Mouse (Mus musculus) gonadal fat pad, adult 2 months (tissue): ENCODE measurements around the gene Tnxb. TPM values are rescaled to one million over a fixed set of nuclear protein-coding genes. Genes with fewer than 3 reads are reported as not detected.

Source experiments
- DNase-seq: peaks from one replicate; pipeline ENCODE4 v3.0.0-alpha.2; 2012; ENCODE audit warnings: low read depth
- polyA plus RNA-seq: library from polyadenylated mRNA; depleted of rRNA; stranded (reverse); fragments of >200 nt; gene quantifications from 2 replicates; pipeline ENCODE4 v1.2.3, GENCODE M21; 2012; rRNA removed

The Tnxb gene
- polyA plus RNA-seq, result 34.9 and 42.7 TPM in 2 replicates

- no peak for DNase-seq
Measured at GRCm38 (mm10) chr17:34670235-34670634, at the start of gene Tnxb. Gene Tnxb (plus strand): TSS chr17:34670535.

- DNase-seq, result no peak
Measured at GRCm38 (mm10) chr17:34621006-34621405, 49.3 kb upstream of the Tnxb start.

- DNase-seq, result no peak
Measured at GRCm38 (mm10) chr17:34623161-34623560, 47.2 kb upstream of the Tnxb start.

GRCm38 (mm10) chr17:34624981-34625380 is 45.4 kb upstream of the Tnxb start:
- no peak for DNase-seq

- DNase-seq, result no peak
Measured at GRCm38 (mm10) chr17:34626062-34626772, 44.1 kb upstream of the Tnxb start.

GRCm38 (mm10) chr17:34626773-34627092 is 43.6 kb upstream of the Tnxb start:
- DNase-seq, result no peak

- no peak for DNase-seq
Measured at GRCm38 (mm10) chr17:34627093-34627942, 43.0 kb upstream of the Tnxb start.

- DNase-seq, result no peak
Measured at GRCm38 (mm10) chr17:34627943-34628643, 42.2 kb upstream of the Tnxb start, which contains the start of gene Ppt2. Gene Ppt2 (minus strand): TSS chr17:34628510.

- no peak for DNase-seq
Measured at GRCm38 (mm10) chr17:34628644-34628967, 41.7 kb upstream of the Tnxb start.

- DNase-seq, result no peak
Measured at GRCm38 (mm10) chr17:34629221-34629751, 41.0 kb upstream of the Tnxb start, which contains the start of gene Prrt1. Gene Prrt1 (plus strand): TSS chr17:34629533.

- no peak for DNase-seq
Measured at GRCm38 (mm10) chr17:34629796-34630603, 40.3 kb upstream of the Tnxb start.

GRCm38 (mm10) chr17:34630761-34631301 is 39.5 kb upstream of the Tnxb start:
- DNase-seq, result no peak

- DNase-seq, result no peak
Measured at GRCm38 (mm10) chr17:34631647-34632046, 38.7 kb upstream of the Tnxb start.

- DNase-seq, result no peak
Measured at GRCm38 (mm10) chr17:34632261-34632691, 38.1 kb upstream of the Tnxb start.

- no peak for DNase-seq
Measured at GRCm38 (mm10) chr17:34635671-34636070, 34.7 kb upstream of the Tnxb start.

- no peak for DNase-seq
Measured at GRCm38 (mm10) chr17:34637459-34637858, 32.9 kb upstream of the Tnxb start.

GRCm38 (mm10) chr17:34639461-34640255 is 30.7 kb upstream of the Tnxb start:
- DNase-seq, result peak; percentile 83

- no peak for DNase-seq
Measured at GRCm38 (mm10) chr17:34640778-34641601, 29.3 kb upstream of the Tnxb start.

GRCm38 (mm10) chr17:34641945-34642344 is 28.4 kb upstream of the Tnxb start:
- no peak for DNase-seq
